Mouse (Mus musculus) G1E (cell line): ENCODE data around the gene Olfr1393.

Experiments
- CTCF ChIP-seq: IDR thresholded peaks from 2 replicates; pipeline ENCODE4 v1.5.1; 2012; ENCODE audit warnings: low read depth, low read length, inconsistent platforms, mixed read lengths
- GATA1 ChIP-seq: IDR thresholded peaks from 2 replicates; pipeline ENCODE4 v1.6.1; 2012; ENCODE audit warnings: borderline replicate concordance, low read length, inconsistent platforms, mixed read lengths
- POLR2AphosphoS5 ChIP-seq: IDR thresholded peaks from 2 replicates; pipeline ENCODE4 v1.6.1; 2012; ENCODE audit warnings: low read depth, low read length, inconsistent platforms; ENCODE audit not compliant: insufficient replicate concordance
- TAL1 ChIP-seq: conservative IDR thresholded peaks from 2 replicates; pipeline ENCODE4 v1.6.1; 2012; ENCODE audit warnings: low read depth, low read length, inconsistent platforms, mixed read lengths

GRCm38 (mm10) chr11:49250422-49251379 is 27.4 kb upstream of the Olfr1393 start:
- no peak for TF ChIP-seq CTCF
- TF ChIP-seq GATA1: no peak
- TF ChIP-seq TAL1: no peak
- no peak for TF ChIP-seq POLR2AphosphoS5
